ENCODE assay signal across 13 mouse cellular contexts in genomic region chr16:6396676-6397409, GRCm38 (mm10).
"Had no signal": no experiment of that assay in that cellular context is flagged by ENCODE, and none has a peak within 500 bp of the region (broad histone marks: within the 10 kb centered on the region; RNA-seq: fewer than 3 reads in every experiment).

No protein-coding gene starts in this region.

- H3K9ac ChIP-seq: limb, embryonic 15.5 days; liver, embryonic 12.5 days; lung, embryonic 14.5 days; neural tube, embryonic 12.5 days had no signal

- ATAC-seq: liver, embryonic 12.5 days had no signal

- H3K27me3 ChIP-seq: limb, embryonic 15.5 days; liver, embryonic 12.5 days; neural tube, embryonic 12.5 days had no signal

- H3K4me2 ChIP-seq: limb, embryonic 15.5 days; liver, embryonic 12.5 days; lung, embryonic 14.5 days; neural tube, embryonic 12.5 days had no signal

- H3K36me3 ChIP-seq: limb, embryonic 15.5 days; liver, embryonic 12.5 days; midbrain, embryonic 10.5 days; neural tube, embryonic 12.5 days had no signal

- H3K4me1 ChIP-seq: limb, embryonic 15.5 days; liver, embryonic 12.5 days; neural tube, embryonic 12.5 days had no signal

- H3K27ac ChIP-seq: kidney, postnatal 0 days; limb, embryonic 15.5 days; liver, embryonic 12.5 days; midbrain, embryonic 10.5 days; neural tube, embryonic 12.5 days had no signal

- DNase-seq: lung, postnatal 10 days; lung, postnatal 4 days; midbrain, embryonic 14.5 days; spleen, adult 18-20 months; thymus, adult 18-20 months; thymus, postnatal 14 days had no signal

- H3K4me3 ChIP-seq: limb, embryonic 15.5 days; liver, embryonic 12.5 days; midbrain, embryonic 10.5 days; myocyte; neural tube, embryonic 12.5 days had no signal

- H3K9me3 ChIP-seq: limb, embryonic 15.5 days; liver, embryonic 12.5 days; midbrain, embryonic 10.5 days; neural tube, embryonic 12.5 days had no signal
